Mouse (Mus musculus): ENCODE measurements around the gene Atf4.

Gene Atf4

DNA sequence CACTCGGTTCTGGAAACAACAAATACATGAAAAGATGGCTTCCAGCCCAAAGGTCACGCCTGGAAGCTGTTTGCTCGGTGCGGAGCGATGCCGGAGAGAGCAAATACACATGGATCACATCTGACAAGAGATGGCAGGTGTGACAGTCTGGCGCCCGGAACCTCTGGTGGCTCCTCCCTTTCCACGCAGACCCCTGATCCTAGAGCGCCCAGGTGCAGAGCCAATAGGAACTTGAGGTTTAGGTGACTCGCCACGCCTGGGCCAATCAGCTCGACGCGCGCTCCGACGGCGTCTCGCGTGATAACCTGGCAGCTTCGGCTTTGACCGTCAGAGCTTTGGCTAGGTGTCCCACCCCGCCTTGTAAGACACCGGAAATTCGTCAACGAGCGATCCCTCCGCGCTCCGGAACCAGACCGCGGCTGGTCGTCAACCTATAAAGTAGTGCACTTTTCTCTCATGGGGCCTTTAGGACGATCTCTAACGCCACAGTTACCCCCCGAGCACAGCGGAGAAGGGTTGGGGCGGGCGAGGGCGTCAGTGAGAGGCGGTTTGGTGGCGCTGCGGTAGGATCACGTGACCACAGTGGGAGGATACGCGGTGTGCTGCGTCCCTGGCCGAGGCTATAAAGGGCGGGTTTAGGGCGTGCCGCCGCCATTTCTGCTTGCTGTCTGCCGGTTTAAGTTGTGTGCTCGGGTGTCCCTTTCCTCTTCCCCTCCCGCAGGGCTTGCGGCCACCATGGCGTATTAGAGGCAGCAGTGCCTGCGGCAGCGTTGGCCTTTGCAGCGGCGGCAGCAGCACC is at the start of gene Atf4:
Gene Atf4 (plus strand): TSS at position 338 of the 799 bp plus-strand sequence.
- peak; percentile 95 to 98 for DNase-seq (ENCODE audit: low read depth in 1 of 2, low spot score in 2 of 2)

DNA sequence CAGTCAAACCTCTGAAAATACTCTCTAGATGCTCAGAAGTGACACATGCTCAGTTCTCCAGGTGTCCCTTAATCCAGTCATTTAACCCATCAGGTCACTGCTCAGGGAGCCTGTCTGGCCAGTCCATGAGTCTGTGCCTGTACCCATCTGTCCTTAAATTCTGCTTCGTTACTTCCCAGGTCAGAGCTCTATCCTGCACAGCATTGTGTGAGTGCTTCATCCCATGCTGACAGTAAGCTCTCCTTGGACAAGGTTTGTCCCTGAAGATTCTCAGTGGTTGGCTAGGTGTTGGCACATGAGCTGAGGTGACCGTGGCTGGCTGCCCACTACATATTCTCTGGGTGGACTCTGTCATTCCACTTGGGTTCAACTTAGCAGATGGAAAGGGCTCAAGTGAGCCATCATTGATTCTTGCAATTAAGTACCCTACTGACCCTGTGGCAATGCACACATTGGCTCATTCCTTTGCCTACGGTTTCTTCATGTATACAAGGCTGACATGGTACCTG is 48.9 kb upstream of the Atf4 start:
- DNase-seq (ENCODE audit: low read depth in 1 of 2, low spot score in 2 of 2) = no peak

- no peak for DNase-seq (ENCODE audit: low read depth in 1 of 2, low spot score in 2 of 2)
Observed at GRCm38 (mm10) chr15:80208446-80208845, 46.5 kb upstream of the Atf4 start.

GRCm38 (mm10) chr15:80213688-80214087 is 41.3 kb upstream of the Atf4 start:
- no peak for DNase-seq (ENCODE audit: low read depth in 1 of 2, low spot score in 2 of 2)

DNA sequence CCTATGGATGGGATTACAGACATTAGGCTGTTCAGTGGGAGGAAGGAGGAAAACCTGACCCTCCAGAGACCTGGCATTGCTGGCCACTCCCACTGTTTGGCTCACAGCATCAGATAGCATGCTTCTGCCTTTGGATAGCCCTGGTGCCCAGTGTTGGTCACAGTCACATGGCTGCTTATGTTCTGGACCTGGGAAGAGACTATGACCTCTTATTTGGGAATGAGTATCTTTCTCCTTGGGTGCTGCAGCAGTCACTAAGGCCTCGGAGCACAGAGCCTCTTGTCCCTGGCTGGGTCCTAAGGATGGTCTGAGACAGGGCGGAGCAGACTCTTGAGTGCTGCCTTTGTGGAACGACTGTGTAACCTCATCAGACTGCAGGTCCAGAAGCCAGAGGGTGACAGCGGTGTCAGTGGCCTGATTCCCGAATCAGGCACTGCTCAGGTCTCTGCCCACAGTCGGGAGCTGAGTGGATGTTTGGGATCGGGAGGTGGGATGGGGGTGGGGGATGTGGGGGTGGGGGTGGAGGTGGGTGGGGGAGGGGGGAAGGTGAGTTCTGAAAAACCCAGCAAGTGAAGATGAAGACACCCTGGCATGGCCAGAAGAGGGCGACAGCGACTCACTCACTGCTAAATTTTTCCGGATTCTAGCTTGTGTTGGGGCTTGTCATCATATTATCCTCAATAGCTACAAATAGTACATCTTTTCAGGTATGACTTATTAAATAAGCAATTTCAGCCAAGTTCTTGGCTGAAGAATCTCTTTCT is 39.1 kb upstream of the Atf4 start:
- no peak for DNase-seq (ENCODE audit: low read depth in 1 of 2, low spot score in 2 of 2)

DNA sequence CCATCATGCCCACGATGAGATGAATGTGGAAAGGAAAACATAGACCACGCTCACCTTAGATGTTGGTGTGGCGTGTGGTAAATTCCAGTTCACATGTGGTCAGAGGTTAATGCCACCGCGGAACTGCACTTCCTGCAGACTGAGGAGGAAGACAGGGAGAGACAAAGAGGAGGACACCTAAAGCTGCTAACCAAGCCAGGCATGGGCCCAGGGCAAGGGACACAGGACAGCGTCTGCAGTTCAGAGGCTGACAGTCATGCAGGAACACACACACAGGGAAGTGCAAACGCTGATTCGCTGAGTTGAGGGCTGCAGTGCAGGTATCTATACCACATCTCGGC is 38.5 kb upstream of the Atf4 start:
- DNase-seq (ENCODE audit: low read depth in 1 of 2, low spot score in 2 of 2) = no peak

DNA sequence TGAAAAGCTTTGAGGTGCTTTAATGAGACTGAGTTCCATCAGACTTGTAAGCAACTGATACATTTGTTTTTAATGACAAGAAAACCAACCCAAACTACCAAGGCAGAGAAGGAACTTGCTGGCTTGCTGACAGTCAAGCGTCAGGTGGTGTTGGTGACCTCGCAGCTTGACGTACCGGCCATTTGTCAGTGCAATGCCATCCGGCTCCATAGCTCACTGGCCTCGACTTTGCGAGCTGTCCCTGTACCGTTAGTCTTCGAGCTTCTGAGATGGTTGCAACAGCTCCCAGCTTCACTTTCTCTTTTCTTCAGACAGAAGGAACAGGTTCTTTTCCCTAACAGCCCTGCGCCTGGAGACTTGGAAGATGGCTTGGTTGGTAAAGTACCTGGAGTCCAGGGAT is 37.5 kb upstream of the Atf4 start:
- no peak for DNase-seq (ENCODE audit: low read depth in 1 of 2, low spot score in 2 of 2)

- peak in 1 of 2 experiments; percentile 22 for DNase-seq (ENCODE audit: low read depth in 1 of 2, low spot score in 2 of 2)
Observed at GRCm38 (mm10) chr15:80219211-80219610, 35.8 kb upstream of the Atf4 start.

DNA sequence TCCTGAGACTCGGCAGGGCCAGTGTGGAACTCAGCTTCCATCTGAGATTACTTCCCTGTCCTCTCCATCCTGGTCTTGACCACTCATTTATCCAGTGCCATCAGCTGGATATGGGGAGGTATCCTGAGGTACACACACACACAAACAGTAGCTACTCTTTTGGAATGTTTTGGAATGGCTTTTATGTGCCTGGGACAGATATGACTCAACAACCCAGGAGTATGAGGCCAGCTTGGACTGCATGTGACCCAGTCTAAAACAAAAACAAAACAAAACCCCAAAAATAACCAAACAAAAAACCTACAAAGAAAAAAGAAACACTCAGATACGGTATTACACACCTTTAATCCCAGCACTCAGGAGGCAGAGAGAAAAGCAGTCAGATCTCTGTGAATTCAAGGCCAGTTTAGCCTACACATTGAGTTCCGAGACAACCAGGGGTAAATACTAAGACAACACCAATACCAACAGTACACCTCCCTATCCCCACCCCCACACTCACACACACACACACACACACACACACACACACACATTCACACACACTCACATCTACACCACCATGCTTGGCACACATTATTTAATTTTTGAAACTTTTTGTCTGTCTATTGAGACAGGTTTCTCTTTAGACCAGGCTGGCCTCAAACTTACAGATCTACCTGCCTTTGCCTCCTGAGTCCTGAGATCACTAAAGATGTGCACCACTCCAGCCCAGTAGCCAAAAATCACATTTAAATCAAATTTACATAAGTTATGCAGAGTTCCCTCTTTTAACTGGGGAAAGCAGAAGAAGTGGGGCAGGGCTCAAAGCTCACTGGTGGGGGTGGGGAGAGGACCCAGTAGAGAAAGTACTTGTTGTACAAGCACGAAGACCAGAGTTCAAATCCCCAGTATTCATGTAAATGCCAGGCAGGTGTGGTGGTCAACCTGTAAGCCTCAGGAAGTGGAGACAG is 35.0 kb upstream of the Atf4 start:
- DNase-seq (ENCODE audit: low read depth in 1 of 2, low spot score in 2 of 2) = no peak

- no peak for DNase-seq (ENCODE audit: low read depth in 1 of 2, low spot score in 2 of 2)
Observed at GRCm38 (mm10) chr15:80221031-80221430, 34.0 kb upstream of the Atf4 start.

DNA sequence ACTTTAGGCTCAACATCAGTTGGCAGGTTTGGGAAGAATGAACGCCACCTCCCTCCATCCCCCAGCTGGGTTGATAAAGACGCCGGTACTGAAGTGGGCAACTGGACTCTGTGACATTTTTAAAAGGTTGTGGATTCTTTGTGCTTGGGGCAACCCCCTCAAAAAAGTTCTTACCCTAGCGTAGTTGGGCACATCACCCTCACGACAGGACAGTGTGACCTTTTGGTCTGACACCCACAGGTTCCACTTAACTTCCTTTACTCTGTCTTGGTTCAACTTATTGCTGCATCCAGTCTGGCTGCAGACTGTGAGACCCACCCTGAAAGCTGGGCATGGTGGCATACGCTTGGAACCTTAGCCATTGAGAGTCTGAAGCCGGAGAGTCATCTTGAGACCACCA is 31.2 kb upstream of the Atf4 start:
- DNase-seq (ENCODE audit: low read depth in 1 of 2, low spot score in 2 of 2) = no peak

GRCm38 (mm10) chr15:80225208-80225607 is 29.8 kb upstream of the Atf4 start:
- peak; percentile 50 to 71 for DNase-seq (ENCODE audit: low read depth in 1 of 2, low spot score in 2 of 2)

GRCm38 (mm10) chr15:80225796-80226195 is 29.2 kb upstream of the Atf4 start:
- peak in 1 of 2 experiments; percentile 37 for DNase-seq (ENCODE audit: low read depth in 1 of 2, low spot score in 2 of 2)

DNA sequence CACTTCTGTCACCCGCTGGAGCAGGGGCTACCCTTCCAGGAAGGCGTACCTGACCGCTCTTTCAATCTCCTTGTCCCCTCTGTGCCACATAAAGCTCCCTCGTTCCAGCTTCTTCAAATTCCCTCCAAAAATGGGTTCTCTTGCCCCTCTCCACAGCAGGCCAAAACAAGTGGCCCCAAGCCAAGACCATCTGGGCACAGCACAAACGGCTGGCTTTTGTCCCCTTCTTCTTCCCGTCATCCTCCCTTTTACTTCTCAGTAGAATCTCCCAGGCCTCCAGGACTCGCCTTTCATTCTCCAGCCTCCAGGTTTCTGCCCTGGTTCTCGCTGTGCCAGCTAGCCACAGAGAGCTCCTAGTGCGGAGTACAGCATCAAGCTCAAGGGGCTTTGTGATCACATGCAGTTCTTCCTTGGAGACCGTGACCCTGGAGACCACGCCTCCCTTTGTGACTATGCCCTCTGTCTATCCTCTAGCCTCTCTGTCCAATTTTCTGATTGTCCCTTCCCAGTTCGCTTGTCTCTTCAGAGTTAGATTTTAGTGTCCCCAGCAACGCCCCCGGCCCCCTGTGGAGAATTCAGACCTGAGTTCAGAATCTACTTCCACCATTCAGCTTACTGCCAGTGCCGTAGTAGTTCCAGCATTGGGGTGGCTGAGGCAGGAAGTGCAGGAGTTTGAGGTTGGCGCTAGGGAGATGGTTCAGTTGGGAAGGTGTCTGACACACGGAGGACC is 26.7 kb upstream of the Atf4 start:
- DNase-seq (ENCODE audit: low read depth in 1 of 2, low spot score in 2 of 2) = no peak

DNA sequence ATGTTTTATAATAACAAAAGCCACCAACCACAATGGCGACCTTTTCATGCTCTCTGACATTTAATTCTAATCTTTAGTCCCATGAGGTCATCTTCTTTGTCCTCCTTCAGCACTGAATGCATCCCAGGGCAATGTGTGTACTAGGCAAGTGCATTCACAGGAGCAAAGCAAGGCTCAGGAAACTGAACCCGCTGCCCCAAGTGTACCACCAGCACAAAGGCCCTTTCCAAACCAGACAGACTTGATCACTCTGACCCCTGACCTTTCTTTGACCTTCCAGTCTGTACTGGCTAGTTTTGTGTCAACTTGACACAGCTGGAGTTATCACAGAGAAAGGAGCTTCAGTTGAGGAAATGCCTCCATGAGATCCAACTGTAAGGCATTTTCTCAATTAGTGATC is 22.7 kb upstream of the Atf4 start:
- no peak for DNase-seq (ENCODE audit: low read depth in 1 of 2, low spot score in 2 of 2)

- DNase-seq (ENCODE audit: low read depth in 1 of 2, low spot score in 2 of 2) = no peak
Observed at GRCm38 (mm10) chr15:80233053-80233452, 21.9 kb upstream of the Atf4 start.

GRCm38 (mm10) chr15:80233733-80234509 is 21.1 kb upstream of the Atf4 start, which contains the start of gene Mief1:
Gene Mief1 (plus strand): TSS chr15:80234018.
- peak; percentile 96 to 98 for DNase-seq (ENCODE audit: low read depth in 1 of 2, low spot score in 2 of 2)

- DNase-seq (ENCODE audit: low read depth in 1 of 2, low spot score in 2 of 2) = no peak
Observed at GRCm38 (mm10) chr15:80235535-80235934, 19.4 kb upstream of the Atf4 start, which contains the start of gene AC140267.1. Gene AC140267.1 (plus strand): TSS chr15:80235835.

DNA sequence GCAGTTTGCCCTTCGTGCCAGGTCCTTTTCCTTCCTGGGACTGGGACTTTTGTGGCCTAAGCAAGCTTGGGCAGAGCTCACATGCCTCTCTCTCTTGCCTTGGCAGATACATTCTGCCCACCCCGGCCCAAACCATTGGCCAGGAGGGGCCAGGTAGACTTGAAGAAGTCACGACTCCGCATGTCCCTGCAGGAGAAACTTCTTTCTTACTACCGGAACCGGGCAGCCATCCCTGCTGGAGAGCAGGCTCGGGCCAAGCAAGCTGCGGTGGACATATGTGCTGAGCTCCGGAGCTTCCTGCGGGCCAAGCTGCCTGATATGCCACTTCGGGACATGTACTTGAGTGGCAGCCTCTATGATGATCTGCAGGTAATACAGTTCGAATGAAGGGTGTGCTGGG is 6.8 kb upstream of the Atf4 start:
- no peak for DNase-seq (ENCODE audit: low read depth in 1 of 2, low spot score in 2 of 2)

DNA sequence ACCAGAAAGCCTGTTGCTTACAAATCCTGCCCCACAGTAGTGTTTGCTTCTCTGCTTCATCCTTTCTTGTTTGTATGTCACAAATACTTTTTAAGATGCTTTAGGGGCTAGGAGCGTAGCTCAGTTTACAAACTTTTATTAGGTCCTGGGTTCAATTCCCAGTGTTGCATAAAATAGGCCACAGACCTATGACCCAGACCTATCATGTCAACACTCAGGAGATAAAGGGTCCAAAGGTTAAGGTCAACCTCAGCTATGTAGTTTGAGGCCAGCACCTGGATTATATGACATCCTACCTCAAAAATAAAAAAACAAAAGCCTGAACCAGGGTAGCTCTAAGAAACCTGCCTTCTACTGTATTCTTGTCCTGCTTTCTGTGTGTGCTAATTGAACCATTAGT is 6.4 kb upstream of the Atf4 start:
- no peak for DNase-seq (ENCODE audit: low read depth in 1 of 2, low spot score in 2 of 2)

Measured in monocyte, adult 2 months (primary cell).